Mouse (Mus musculus) forebrain, embryonic 11.5 days (tissue): ENCODE data around the gene Plgrkt. TPM values are rescaled to one million over a fixed set of nuclear protein-coding genes. Genes with fewer than 3 reads are reported as not detected.
A peak's percentile ranks its signal among the peaks of the same experiment; 100 is the strongest.

Experiments
- ATAC-seq: fragments of 200-750 bp; cut with Nextera tagmentation; replicated peaks from 2 replicates; pipeline ENCODE4 v1.8.0; 2017; ENCODE audit warnings: moderate TSS enrichment; ENCODE audit not compliant: low FRiP score
- DNase-seq: peaks from one replicate; pipeline ENCODE4 v3.0.0-alpha.2; 2017; ENCODE audit warnings: low spot score
- H3K27ac ChIP-seq: fragments of 300-500 bp; sonication (generic); 2 replicates; pipeline ENCODE4 v1.5.1; 2014; ENCODE audit warnings: low read depth, low read length
- H3K27me3 ChIP-seq: fragments of 300-500 bp; sonication (generic); 2 replicates; pipeline ENCODE4 v1.6.1; 2014; ENCODE audit warnings: mild to moderate bottlenecking, low read length, mixed read lengths; ENCODE audit not compliant: control insufficient read depth, insufficient read depth
- H3K36me3 ChIP-seq: fragments of 300-500 bp; sonication (generic); 2 replicates; pipeline ENCODE4 v1.6.1; 2014; ENCODE audit warnings: mild to moderate bottlenecking, low read length, moderate library complexity, mixed read lengths; ENCODE audit not compliant: control insufficient read depth, insufficient read depth
- H3K4me1 ChIP-seq: fragments of 300-500 bp; sonication (generic); replicated peaks from 2 replicates; pipeline ENCODE4 v1.6.1; 2014; ENCODE audit warnings: low read length, mixed read lengths; ENCODE audit not compliant: control insufficient read depth, insufficient read depth
- H3K4me2 ChIP-seq: fragments of 300-500 bp; sonication (generic); 2 replicates; pipeline ENCODE4 v1.6.1; 2014; ENCODE audit warnings: low read depth, mild to moderate bottlenecking, low read length, moderate library complexity, mixed read lengths; ENCODE audit not compliant: severe bottlenecking
- H3K4me3 ChIP-seq: fragments of 300-500 bp; sonication (generic); 2 replicates; pipeline ENCODE4 v1.5.1; 2014; ENCODE audit warnings: low read depth, low read length
- H3K9ac ChIP-seq: fragments of 300-500 bp; sonication (generic); 2 replicates; pipeline ENCODE4 v1.6.1; 2014; ENCODE audit warnings: low read length
- H3K9me3 ChIP-seq: fragments of 300-500 bp; sonication (generic); 2 replicates; pipeline ENCODE4 v1.6.1; 2016; ENCODE audit warnings: low read length, mixed read lengths; ENCODE audit not compliant: control insufficient read depth
- WGBS: fragments of 180-500 bp; shearing (Covaris S2); extraction: QIAGEN DNeasy Blood & Tissue Kit; methylation state at CpG from one replicate; pipeline ENCODE4 v1.1.7; 2014; 5-methylcytosine and 5-hydroxymethylcytosine counted together
- polyA plus RNA-seq: library from polyadenylated mRNA; unstranded; fragments of >200 nt; fragmentation: Nextera tagmentation; extraction: Ambion mirVana; gene quantifications from 2 replicates; pipeline ENCODE4 v1.2.1, GENCODE M21; 2014

The Plgrkt gene
- polyA plus RNA-seq, 1 experiment from 2014 or later: 55.7 TPM

DNA sequence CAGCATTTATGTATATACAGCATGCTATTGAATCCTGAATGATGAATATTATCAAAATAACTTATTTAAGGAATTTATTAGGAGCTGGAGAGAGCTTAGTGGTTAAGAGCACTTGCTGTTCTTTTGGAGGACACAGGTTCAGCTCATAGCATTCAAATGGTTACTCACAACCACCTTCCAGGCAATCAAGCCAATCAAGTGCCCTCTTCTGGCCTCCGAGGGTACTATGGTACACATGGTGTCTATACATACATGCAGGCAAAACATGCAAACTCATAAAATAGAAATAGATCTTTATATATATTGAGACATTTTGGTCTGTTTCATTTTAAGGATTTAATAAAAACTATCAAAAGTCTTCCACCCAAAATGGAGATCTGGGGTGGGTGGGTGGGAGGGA lies 21.6 kb upstream of the Plgrkt start:
- H3K4me2 ChIP-seq: no peak overlapping the region
- no peak overlapping the region for H3K9ac ChIP-seq
- H3K27me3 ChIP-seq: no peaks in the 10 kb centered on the region
- no peaks in the 10 kb centered on the region for H3K9me3 ChIP-seq
- H3K36me3 ChIP-seq: no peaks in the 10 kb centered on the region
- H3K4me1 ChIP-seq: no peaks in the 10 kb centered on the region
- H3K27ac ChIP-seq: no peak overlapping the region
- peak; percentile 6 for DNase-seq
- WGBS: 92% methylated on average over 1 of the region's 1 CpGs
- no peak overlapping the region for H3K4me3 ChIP-seq
- no peak for ATAC-seq

- no peak overlapping the region for H3K4me3 ChIP-seq
- ATAC-seq (no peak), DNase-seq (peak; percentile 6)
- no peaks in the 10 kb centered on the region for H3K36me3 ChIP-seq
- no peaks in the 10 kb centered on the region for H3K27me3 ChIP-seq
- no peak overlapping the region for H3K9ac ChIP-seq
- 87% methylated on average over 4 of the region's 4 CpGs for WGBS
- H3K9me3 ChIP-seq: no peaks in the 10 kb centered on the region
- no peak overlapping the region for H3K27ac ChIP-seq
- no peak overlapping the region for H3K4me2 ChIP-seq
- H3K4me1 ChIP-seq: no peaks in the 10 kb centered on the region
Measured at GRCm38 (mm10) chr19:29385822-29386221, 18.6 kb upstream of the Plgrkt start.

DNA sequence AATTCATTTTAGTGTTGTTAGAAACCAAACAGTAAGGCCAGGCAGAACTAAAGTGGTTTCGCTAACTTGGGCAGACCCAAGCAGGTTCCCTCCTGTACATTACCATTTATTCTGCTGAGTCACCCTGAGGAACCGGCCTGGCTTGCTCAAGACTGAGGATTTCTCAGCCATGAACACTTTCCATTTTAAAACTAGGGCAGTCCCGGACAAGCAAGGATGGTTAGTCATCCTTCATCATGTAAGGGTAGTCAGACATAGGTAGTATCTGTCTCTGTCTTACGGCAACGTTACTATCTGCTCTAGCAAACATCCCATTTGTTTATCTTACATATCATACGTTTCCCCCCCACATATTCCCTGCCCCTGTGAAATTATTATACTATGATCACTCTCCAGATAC lies 17.8 kb upstream of the Plgrkt start:
- no peaks in the 10 kb centered on the region for H3K4me1 ChIP-seq
- WGBS: 92% methylated on average over 6 of the region's 6 CpGs
- no peak for ATAC-seq

GRCm38 (mm10) chr19:29384412-29384811 lies 17.2 kb upstream of the Plgrkt start:
- H3K4me2 ChIP-seq: no peak overlapping the region
- 91% methylated on average over 9 of the region's 9 CpGs for WGBS
- no peaks in the 10 kb centered on the region for H3K36me3 ChIP-seq

More for the DNA sequence above, 17.8 kb upstream of the Plgrkt start:
- no peak overlapping the region for H3K4me3 ChIP-seq
- no peaks in the 10 kb centered on the region for H3K36me3 ChIP-seq
- no peak overlapping the region for H3K9ac ChIP-seq
- H3K27ac ChIP-seq: no peak overlapping the region
- no peaks in the 10 kb centered on the region for H3K27me3 ChIP-seq
- H3K9me3 ChIP-seq: no peaks in the 10 kb centered on the region
- no peak for DNase-seq
- no peak overlapping the region for H3K4me2 ChIP-seq

DNA sequence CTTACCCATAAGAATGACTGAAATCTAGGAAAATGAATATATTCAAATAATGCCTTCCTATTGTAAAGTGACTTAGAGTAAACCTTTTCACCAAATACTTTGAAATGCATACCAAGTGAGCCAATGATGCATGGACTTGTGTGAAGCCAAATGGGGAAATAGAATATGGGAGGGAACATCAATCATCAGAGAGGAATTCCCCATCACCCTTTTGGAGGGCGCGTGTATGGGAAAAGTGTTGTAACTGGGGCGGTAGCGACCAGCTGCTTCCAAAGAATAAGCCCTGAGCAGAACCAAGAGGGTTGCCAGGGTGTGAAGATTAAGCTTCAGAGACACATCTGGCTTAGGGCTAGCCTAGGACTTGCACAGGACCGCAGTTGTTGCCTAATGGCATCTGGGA lies 16.2 kb upstream of the Plgrkt start:
- WGBS: 94% methylated on average over 5 of the region's 5 CpGs
- no peak overlapping the region for H3K27ac ChIP-seq
- H3K9me3 ChIP-seq: no peaks in the 10 kb centered on the region
- no peak overlapping the region for H3K9ac ChIP-seq
- H3K4me3 ChIP-seq: no peak overlapping the region
- no peaks in the 10 kb centered on the region for H3K27me3 ChIP-seq
- no peaks in the 10 kb centered on the region for H3K36me3 ChIP-seq
- ATAC-seq: no peak
- H3K4me2 ChIP-seq: no peak overlapping the region
- no peaks in the 10 kb centered on the region for H3K4me1 ChIP-seq
- no peak for DNase-seq

More at GRCm38 (mm10) chr19:29384412-29384811, 17.2 kb upstream of the Plgrkt start:
- ATAC-seq: no peak
- no peaks in the 10 kb centered on the region for H3K9me3 ChIP-seq
- no peaks in the 10 kb centered on the region for H3K27me3 ChIP-seq
- no peak overlapping the region for H3K9ac ChIP-seq
- H3K27ac ChIP-seq: no peak overlapping the region
- no peak for DNase-seq
- H3K4me1 ChIP-seq: no peaks in the 10 kb centered on the region
- H3K4me3 ChIP-seq: no peak overlapping the region

DNA sequence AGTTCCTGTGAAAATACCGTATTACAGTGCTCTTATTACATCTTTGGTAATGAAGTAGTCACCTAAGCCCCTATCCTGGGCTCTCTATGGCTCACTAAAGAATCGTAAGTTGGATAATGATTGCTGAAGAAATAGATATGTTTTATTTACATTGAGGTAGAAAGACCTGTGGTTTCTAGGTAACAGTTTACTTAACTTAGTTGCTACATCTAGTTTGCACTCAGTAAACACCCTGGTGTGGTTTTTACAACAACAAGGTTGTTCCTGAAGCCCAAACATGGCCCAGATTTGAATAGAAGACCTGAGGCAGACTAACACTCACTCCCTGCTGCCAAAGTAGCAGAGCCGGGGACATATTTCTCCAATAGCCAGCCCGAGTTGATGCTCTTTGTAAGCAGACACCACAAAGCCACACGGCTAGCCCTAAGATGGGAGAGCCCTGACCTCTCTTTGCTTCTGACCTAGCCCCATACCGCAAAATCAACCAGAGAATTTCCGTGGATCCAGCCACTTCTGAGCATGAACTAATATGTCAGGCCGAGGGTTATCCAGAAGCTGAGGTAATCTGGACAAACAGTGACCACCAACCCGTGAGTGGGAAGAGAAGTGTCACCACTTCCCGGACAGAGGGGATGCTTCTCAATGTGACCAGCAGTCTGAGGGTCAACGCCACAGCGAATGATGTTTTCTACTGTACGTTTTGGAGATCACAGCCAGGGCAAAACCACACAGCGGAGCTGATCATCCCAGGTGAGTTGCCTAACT lies 12.8 kb upstream of the Plgrkt start:
- Histone ChIP-seq H3K4me1 (no peaks in the 10 kb centered on the region), H3K4me2 (no peak overlapping the region), H3K4me3 (no peak overlapping the region), H3K9me3 (no peaks in the 10 kb centered on the region), H3K36me3 (no peaks in the 10 kb centered on the region), H3K9ac (no peak overlapping the region), H3K27ac (no peak overlapping the region), H3K27me3 (no peaks in the 10 kb centered on the region)
- ATAC-seq (no peak), DNase-seq (no peak)
- WGBS: 90% methylated on average over 14 of the region's 14 CpGs

DNA sequence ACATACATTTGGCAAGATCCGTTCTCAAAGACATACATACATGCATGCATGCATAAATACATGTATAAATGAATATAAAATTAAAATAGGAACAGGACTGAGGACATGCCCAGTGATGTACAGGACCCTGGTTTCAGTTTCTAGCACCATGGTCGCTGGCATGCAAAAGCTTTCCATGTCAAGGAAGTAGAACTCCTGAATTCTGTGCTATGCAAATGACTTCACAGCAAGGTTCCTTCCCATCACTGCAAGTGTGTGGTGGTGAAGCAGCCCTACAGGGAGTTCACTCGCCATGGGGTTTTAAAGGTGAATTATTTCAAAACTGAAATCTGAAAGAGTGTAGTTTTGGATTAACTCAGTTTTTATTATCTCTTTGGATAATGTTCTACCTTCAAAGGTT lies 9.2 kb upstream of the Plgrkt start:
- Histone ChIP-seq H3K9ac (no peak overlapping the region), H3K27ac (no peak overlapping the region), H3K4me3 (no peak overlapping the region), H3K9me3 (no peaks in the 10 kb centered on the region), H3K36me3 (no peaks in the 10 kb centered on the region), H3K4me1 (no peaks in the 10 kb centered on the region), H3K4me2 (no peak overlapping the region), H3K27me3 (no peaks in the 10 kb centered on the region)
- WGBS: 72% methylated on average over 3 of the region's 3 CpGs
- ATAC-seq (no peak), DNase-seq (no peak)

GRCm38 (mm10) chr19:29374947-29375346 lies 7.8 kb upstream of the Plgrkt start:
- 92% methylated on average over 9 of the region's 9 CpGs for WGBS
- ATAC-seq (no peak), DNase-seq (no peak)
- H3K9me3 ChIP-seq: no peaks in the 10 kb centered on the region
- H3K9ac ChIP-seq: no peak overlapping the region
- no peaks in the 10 kb centered on the region for H3K36me3 ChIP-seq
- H3K4me2 ChIP-seq: no peak overlapping the region
- no peaks in the 10 kb centered on the region for H3K27me3 ChIP-seq
- H3K4me1 ChIP-seq: no peaks in the 10 kb centered on the region
- H3K4me3 ChIP-seq: no peak overlapping the region
- H3K27ac ChIP-seq: no peak overlapping the region

GRCm38 (mm10) chr19:29373438-29373837 lies 6.2 kb upstream of the Plgrkt start:
- no peaks in the 10 kb centered on the region for H3K4me1 ChIP-seq
- H3K4me2 ChIP-seq: peak overlapping the region; percentile 21; the same call in 1 of the 2 replicates
- no peak overlapping the region for H3K9ac ChIP-seq
- 45% methylated on average over 11 of the region's 11 CpGs for WGBS
- H3K4me3 ChIP-seq: no peak overlapping the region
- H3K36me3 ChIP-seq: no peaks in the 10 kb centered on the region
- no peak for DNase-seq
- no peak for ATAC-seq
- no peaks in the 10 kb centered on the region for H3K27me3 ChIP-seq
- no peaks in the 10 kb centered on the region for H3K9me3 ChIP-seq
- H3K27ac ChIP-seq: no peak overlapping the region
